Mouse (Mus musculus): Measurements from ENCODE around the gene Entpd7.

DNA sequence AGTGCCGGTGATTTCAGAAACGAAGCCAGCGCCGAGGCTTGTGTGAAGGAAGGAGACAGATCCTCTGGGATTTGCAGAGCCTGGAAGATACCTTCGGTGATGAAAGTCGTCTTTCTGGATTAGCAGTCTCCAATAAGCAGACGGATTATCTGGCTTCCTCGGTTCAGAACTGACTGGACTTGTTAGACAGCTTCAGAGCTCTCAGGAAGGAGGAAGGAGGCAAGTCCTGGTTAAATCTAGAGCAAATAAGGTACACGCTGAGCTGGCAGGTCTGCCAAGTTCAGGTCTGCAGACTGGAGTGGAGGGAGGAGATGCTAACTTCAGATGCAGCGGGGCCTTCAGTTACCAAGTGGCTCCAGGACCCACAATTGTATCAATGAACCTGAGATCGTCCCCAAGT, 47.6 kb upstream of the Entpd7 start:
- TF ChIP-seq CTCF (IDR thresholded peaks at IDR 0.05; ENCODE audit: low read depth), result no peak
- TF ChIP-seq EP300 (optimal IDR thresholded peaks at IDR 0.05), result no peak
